Mouse (Mus musculus) liver, adult 2 months (tissue): ENCODE measurements around the gene Speer4e.
"Not testable (repeated sequence)": the region's sequence is repeated elsewhere in the genome, so short reads cannot be mapped to it uniquely, and the experiment has no call there.

Experiments used
- CTCF ChIP-seq: fragments of 200-500 bp; IDR thresholded peaks from 2 replicates; pipeline ENCODE4 v1.5.1; 2011; ENCODE audit warnings: low read depth, low read length, control low read depth
- POLR2A ChIP-seq: fragments of 200-500 bp; IDR thresholded peaks from 2 replicates; pipeline ENCODE4 v1.6.1; 2011; ENCODE audit warnings: low read length, control low read depth; ENCODE audit not compliant: insufficient read depth; ENCODE audit errors: extremely low read depth

DNA sequence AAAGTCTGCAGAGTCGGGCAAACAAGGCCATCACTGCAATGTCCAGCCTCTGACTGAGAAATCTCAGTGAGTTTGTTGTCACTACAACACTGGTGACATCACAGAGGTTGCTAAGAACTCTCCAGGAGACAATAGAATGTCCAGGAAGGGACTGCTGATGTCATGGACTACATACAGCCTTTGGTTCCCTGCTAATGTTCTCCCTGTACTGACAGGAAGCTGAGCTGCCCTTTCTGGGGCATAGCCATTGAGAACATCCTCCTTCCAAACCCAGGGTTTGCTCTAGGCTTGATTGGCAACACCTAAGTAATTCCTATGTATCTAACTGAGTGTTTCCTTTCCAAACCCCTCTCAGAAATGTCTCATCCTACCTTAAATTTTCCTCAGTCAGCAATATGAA is 23.4 kb downstream of the Speer4e start, which contains the start of gene Gm9758:
- not testable (repeated sequence) for TF ChIP-seq POLR2A, CTCF
